Mouse (Mus musculus) monocyte, adult 5-6 weeks (primary cell): ENCODE data around the gene Srsf10. TPM values are rescaled to one million over a fixed set of nuclear protein-coding genes. Genes with fewer than 3 reads are reported as not detected.
A peak's percentile ranks its signal among the peaks of the same experiment; 100 is the strongest.

Experiments used
- ATAC-seq: fragments of 153-309, 156-312 bp; replicated peaks from 2 replicates; pipeline ENCODE4 v1.8.0; 2017; ENCODE audit warnings: mild to moderate bottlenecking; ENCODE audit not compliant: low TSS enrichment, insufficient number of reproducible peaks, severe bottlenecking, poor library complexity, low FRiP score
- total RNA-seq: library from RNA; stranded (forward); fragments of 200-1000, 200-491, 200-594 nt; gene quantifications from 3 replicates; pipeline ENCODE4 v1.2.3, GENCODE M21; 2017

Srsf10 gene
- total RNA-seq, result 233 to 426 TPM (median 303 TPM) in 3 replicates

- peak; percentile 91 for ATAC-seq
Measured at GRCm38 (mm10) chr4:135855536-135856222, at the start of gene Srsf10. Gene Srsf10, plus strand, starts transcription at chr4:135855747.

DNA sequence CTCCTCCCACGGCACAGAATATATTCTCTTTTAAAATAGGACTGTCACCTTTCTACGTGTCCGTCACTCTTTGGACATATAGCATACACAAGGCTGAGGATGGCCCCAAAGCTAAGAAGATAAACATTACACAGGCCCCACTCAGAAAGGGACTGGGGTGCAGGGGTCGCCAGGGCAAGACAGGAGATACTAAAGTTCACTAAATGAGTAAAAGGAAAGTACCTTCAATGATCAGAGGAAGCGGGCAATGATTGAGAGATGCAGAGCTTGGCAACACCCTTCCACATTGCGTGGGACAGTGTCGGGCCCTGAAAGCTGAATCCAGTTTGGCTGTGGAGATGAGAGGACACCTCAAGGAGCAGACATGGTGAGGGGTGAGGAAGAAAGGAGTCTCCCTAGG, 40.7 kb upstream of the Srsf10 start:
- no peak for ATAC-seq

DNA sequence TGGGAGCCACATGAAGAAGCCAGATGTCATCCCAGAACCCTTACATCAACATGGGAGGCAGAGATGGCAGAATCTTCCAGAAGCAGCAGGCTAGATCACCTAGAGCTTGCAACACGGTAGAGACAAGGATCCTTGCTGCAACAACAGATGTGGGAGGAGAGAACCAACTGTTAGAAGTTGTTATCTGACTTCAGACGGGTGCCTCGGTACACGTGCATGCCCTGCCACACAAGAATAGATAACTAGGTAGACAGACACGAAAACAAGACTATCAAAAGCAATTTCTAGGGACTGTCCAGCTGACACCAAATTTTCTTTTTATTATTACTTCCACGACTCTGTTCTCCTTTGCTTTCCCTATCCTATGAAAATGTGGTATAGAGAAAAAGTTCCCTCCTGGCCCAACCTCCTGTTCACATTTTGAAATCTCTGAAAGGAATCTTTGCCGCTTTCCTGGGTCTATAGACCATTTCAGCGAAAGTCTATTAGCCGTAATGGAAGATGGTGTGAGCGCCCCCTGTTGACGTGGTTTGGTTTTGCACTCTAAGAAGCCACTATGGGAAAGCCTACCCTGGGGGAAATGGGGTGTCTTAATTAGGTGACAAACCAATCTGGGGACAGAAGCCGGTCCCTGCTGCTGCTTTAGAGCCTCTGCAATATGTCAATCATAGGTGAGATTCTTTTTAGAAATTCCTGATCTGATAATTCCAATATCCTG, 38.5 kb upstream of the Srsf10 start:
- peak; percentile 61 for ATAC-seq

- ATAC-seq, result no peak
Measured at GRCm38 (mm10) chr4:135818366-135818765, 37.2 kb upstream of the Srsf10 start.

DNA sequence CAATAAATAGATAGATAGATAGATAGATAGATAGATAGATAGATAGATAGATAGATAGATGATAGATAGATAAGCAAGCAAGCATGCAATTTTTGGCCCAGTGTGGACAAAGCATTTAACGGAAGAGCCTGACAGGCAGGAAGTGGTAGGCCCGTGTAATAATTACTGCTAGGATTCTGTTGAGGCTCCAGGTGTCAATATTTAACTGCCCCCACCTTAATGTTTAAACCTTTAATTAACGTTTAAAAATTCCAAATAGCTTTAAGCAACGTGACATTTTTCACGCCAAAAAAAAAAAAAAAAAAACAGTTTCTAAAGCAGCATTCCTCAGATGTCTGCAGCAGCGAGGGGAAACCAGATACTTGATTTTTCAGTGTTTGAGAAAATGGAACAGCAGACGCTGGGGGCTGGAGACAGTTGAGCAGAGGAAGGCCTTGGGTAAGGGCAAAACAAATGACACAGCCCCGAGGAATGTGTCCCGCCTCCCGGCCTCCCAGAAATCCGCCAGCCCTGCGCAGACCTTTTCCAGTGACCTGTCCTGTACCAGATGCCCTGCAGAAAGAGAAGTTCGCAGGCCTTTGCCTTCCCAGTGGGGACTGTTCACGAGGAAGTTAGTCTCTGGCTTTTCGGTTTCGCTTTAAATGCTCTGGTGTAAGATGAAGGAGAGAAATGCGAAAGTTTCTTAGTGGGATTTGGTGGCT, 35.6 kb upstream of the Srsf10 start:
- ATAC-seq, result peak; percentile 45

DNA sequence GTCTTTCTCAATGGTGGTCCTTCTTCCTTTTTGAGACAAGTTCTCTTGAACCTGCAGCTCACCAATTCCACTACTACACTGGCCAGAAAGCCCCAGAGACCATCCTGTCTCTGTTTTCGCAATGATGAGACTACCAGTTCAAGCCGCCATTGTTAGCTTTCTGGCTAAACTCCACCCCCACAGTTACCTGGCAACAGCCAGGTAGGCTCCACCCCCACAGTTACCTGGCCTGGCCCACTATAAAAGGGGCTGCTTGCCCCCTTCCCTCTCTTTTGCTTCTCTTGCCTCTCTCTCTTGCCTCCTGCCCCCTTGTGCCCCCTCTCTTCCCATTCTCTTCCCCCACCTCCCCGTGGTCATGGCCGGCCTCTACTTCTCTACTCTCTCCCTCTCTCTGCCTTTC, 33.8 kb upstream of the Srsf10 start:
- ATAC-seq, result no peak

GRCm38 (mm10) chr4:135823298-135823697, 32.2 kb upstream of the Srsf10 start:
- ATAC-seq, result 0 out of 2 replicates have a peak, but pooled peaks have one; percentile 51

DNA sequence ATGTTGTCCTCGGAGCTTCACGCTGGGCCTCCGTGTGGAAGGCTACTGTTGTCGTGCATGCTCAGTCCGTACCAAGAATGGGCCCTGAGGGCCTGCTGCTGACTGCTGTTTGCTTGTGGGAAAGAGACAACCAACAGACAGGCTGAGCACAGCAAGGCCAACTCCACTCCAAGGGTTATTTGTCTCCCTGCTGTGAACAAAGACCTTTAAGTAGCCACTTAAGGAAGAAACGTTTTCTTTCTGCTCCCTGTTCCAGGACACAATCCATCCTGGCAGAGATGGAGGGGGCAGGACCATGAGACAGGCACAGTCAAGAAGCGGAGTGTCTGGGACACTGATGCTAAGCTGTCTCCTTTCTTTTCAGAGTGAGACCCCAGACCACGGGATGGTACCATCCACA, 31.3 kb upstream of the Srsf10 start:
- no peak for ATAC-seq

GRCm38 (mm10) chr4:135828491-135828890, 27.1 kb upstream of the Srsf10 start:
- ATAC-seq, result no peak

DNA sequence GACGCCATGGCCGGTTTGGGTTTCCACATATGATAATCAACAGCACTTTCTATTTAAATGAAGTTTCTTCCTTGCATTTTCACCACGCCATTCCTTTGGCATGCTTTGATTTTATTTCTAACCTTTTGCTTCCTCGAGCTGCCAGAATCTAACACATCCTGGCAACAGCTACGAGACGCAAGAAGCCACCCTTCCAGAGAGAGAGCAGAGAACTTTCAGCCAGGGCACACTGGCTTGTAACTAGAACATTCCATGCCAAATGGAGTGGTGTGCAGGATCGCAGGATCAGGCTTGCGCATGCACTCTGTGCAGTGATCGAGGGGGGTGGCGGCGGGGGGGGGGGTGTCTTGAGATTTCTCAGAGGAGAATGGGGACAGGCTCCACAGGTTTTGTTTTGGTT, 23.5 kb upstream of the Srsf10 start:
- ATAC-seq, result no peak

DNA sequence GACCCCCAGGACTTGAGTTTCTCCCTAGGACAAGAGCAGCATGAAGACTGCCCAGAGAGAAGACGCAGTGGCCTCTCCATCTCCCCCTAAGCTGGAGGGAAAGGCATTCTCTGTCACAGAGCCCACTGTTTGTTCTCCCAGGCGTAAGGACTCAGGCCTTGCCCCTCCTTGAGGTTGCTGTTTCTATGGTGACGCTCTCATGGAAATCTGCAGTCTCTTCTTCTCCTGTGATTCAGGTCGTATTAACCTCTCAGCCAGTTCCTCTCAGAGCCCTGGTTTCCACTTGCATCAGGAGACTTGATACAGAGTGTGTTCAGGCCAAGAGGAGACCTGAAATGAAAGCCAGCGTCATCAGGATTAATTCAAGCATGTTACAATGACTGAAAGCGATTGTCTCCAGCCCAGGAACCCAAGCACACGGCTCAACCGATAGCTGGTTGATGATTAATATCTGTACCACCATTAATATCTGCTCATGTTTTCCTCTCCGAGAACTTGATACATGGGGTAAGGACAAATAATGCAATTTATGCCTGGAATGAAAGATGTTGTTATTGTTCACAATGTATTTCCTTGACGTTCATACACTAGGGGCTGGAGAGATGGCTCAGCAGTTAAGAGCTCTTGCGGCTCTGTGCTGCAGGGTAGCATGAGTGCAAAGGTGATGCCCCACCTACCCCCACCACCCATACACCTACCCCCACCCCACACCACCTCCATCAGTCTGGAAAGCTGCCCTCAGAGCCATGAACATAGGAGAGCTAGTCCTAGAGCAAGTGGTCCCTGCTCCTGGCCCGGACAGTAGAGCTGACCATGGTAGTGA, 22.0 kb upstream of the Srsf10 start:
- ATAC-seq, result no peak

DNA sequence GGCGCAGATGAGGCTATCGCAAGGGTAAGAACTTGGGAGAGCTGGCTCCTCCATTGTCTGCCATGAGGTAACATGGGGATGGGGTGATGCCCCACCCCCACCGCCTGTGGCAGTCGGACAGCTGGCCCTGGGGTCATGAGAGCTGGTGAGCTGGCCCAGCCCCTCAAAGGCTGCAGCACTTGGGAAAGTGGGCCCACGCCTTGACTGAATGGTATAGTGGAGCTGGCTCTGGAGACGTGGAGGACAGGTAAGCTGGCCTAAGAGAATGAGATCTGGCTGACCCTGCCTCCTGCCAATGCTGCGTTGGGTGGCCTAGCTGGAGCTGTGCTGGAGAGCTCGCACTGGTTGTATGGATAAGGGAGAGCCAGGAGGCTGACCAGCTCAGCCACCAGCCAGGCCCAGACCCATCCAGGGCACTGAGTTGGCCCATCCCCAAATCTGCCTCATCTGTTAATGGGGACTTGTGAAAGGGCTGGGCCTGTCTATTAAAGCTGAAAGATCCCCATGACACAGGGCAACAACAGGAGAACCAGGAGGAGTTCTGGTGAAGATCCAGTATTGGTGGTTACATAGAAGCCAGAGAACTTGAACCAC, 21.3 kb upstream of the Srsf10 start:
- no peak for ATAC-seq

GRCm38 (mm10) chr4:135838925-135839292, 16.6 kb upstream of the Srsf10 start:
- ATAC-seq, result no peak

DNA sequence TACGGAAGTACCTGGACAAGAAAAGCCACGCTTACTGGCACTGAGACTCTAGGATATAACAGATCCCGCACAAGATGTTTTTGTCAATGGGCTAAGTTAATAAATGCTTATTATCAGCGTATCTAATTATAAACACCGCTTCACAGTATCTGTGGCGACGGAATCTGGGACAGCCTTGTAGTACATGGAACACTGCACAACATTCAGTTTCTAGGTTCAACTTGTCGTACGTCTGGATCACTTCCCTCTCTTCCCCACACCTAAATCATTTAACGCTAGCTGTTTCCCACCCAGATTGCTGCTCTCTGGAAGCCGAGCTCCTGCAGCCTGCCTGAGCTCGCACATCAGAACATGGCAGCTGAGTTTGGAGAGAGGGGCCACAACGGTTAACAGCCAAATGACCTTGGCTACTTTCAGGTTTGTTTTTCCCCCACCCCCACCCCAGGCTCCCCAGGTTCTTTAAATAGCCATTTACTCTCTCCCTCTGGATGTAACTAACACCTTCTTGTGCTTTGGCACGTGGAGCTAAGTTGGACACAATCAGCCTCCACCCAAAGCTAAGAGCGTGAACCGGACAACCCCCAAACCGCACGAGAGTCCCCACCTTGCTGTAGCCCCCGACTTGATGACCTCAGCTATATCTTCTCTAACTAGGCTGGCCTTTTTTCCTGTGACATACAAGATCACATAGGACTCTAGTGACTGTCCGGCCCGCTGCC, 16.1 kb upstream of the Srsf10 start:
- ATAC-seq, result no peak

DNA sequence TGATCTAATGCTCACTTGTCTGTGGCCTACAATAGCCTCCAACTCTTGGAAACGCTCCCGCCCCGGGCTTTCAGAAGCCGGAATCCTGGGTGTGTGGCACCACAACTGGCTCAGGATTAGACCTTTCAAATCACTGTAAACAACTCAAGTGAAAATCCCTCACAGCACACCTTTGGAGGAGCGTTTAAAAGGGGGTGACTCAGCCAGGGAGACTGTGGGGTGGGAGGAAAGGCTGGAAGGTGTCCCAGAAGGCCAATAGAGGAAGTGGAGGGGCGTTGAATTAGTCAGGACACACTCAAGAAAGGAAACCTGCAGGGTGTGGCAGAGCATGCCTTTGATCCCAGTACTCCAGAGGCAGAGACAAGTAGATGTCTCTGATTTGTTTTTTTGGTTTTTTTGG, 11.1 kb upstream of the Srsf10 start:
- ATAC-seq, result no peak

- ATAC-seq, result no peak
Measured at GRCm38 (mm10) chr4:135847581-135847980, 8.0 kb upstream of the Srsf10 start.

GRCm38 (mm10) chr4:135850411-135851095, 5.0 kb upstream of the Srsf10 start:
- no peak for ATAC-seq

GRCm38 (mm10) chr4:135851942-135852341, 3.6 kb upstream of the Srsf10 start:
- ATAC-seq, result no peak
